Mouse (Mus musculus) intestine, postnatal 0 days (tissue): ENCODE data around the gene Zcchc14. TPM values are rescaled to one million over a fixed set of nuclear protein-coding genes. Genes with fewer than 3 reads are reported as not detected.

Experiments used
- ATAC-seq: fragments of 200-750 bp; cut with Nextera tagmentation; 2 replicates; pipeline ENCODE4 v1.8.0; 2017; ENCODE audit warnings: mild to moderate bottlenecking, moderate TSS enrichment, moderate library complexity
- H3K27ac ChIP-seq: fragments of 300-500 bp; sonication (generic); 2 replicates; pipeline ENCODE4 v1.5.1; 2014; ENCODE audit warnings: mild to moderate bottlenecking, low read depth, low read length, moderate library complexity
- H3K27me3 ChIP-seq: fragments of 300-500 bp; sonication (generic); replicated peaks from 2 replicates; pipeline ENCODE4 v1.6.1; 2014; ENCODE audit warnings: low read length, mixed read lengths; ENCODE audit not compliant: control insufficient read depth, insufficient read depth
- H3K36me3 ChIP-seq: fragments of 300-500 bp; sonication (generic); 2 replicates; pipeline ENCODE4 v1.6.1; 2014; ENCODE audit warnings: mild to moderate bottlenecking, moderate library complexity; ENCODE audit not compliant: control insufficient read depth, insufficient read depth
- H3K4me1 ChIP-seq: fragments of 300-500 bp; sonication (generic); replicated peaks from 2 replicates; pipeline ENCODE4 v1.6.1; 2014; ENCODE audit warnings: antibody characterized with exemption, low read length, mixed read lengths; ENCODE audit not compliant: control insufficient read depth, insufficient read depth
- H3K4me2 ChIP-seq: fragments of 300-500 bp; sonication (generic); replicated peaks from 2 replicates; pipeline ENCODE4 v1.6.1; 2014; ENCODE audit warnings: low read depth, mild to moderate bottlenecking, moderate library complexity
- H3K4me3 ChIP-seq: fragments of 300-500 bp; sonication (generic); 2 replicates; pipeline ENCODE4 v1.5.1; 2014; ENCODE audit warnings: low read depth, low read length
- H3K9ac ChIP-seq: fragments of 300-500 bp; sonication (generic); 2 replicates; pipeline ENCODE4 v1.6.1; 2014; ENCODE audit warnings: mild to moderate bottlenecking, low read depth, low read length
- H3K9me3 ChIP-seq: fragments of 300-500 bp; sonication (generic); 2 replicates; pipeline ENCODE4 v1.6.1; 2016; ENCODE audit warnings: mixed run types; ENCODE audit not compliant: control insufficient read depth
- CTCF ChIP-seq: sonication (generic); IDR thresholded peaks from 2 replicates; pipeline ENCODE4 v1.5.1; 2016; ENCODE audit warnings: low read depth, mild to moderate bottlenecking, control low read depth, antibody characterized with exemption, moderate library complexity
- WGBS: fragments of 180-500 bp; shearing (Covaris S2); extraction: QIAGEN DNeasy Blood & Tissue Kit; methylation state at CpG from one replicate; pipeline ENCODE4 v1.1.7; 2014; 5-methylcytosine and 5-hydroxymethylcytosine counted together
- polyA plus RNA-seq: library from polyadenylated mRNA; unstranded; fragments of >200 nt; fragmentation: Nextera tagmentation; extraction: Ambion mirVana; gene quantifications from 2 replicates; pipeline ENCODE4 v1.2.1, GENCODE M21; 2015

Gene Zcchc14
- polyA plus RNA-seq, 1 experiment from 2014 or later: 6.9 TPM

GRCm38 (mm10) chr8:121577751-121578675, 74.7 kb downstream of the Zcchc14 start:
- peak overlapping the region; percentile 74 for H3K27ac ChIP-seq
- no peak for TF ChIP-seq CTCF
- no peaks in the 10 kb centered on the region for H3K9me3 ChIP-seq
- WGBS: 1% methylated on average over 42 of the region's 44 CpGs
- no peaks in the 10 kb centered on the region for H3K27me3 ChIP-seq
- H3K4me1 ChIP-seq: peaks cover 4% of the 10 kb centered on the region
- H3K36me3 ChIP-seq: no peaks in the 10 kb centered on the region
- peak overlapping the region; percentile 78 for H3K4me3 ChIP-seq
- ATAC-seq: no peak; the same call in 1 of the 2 replicates
- peak overlapping the region; percentile 43 for H3K9ac ChIP-seq
- peak overlapping the region; percentile 87 for H3K4me2 ChIP-seq

GRCm38 (mm10) chr8:121575661-121576060, 77.0 kb downstream of the Zcchc14 start:
- no peak for ATAC-seq
- WGBS: 66% methylated on average over 3 of the region's 3 CpGs
- no peak overlapping the region for H3K27ac ChIP-seq

GRCm38 (mm10) chr8:121573275-121573674, 79.4 kb downstream of the Zcchc14 start:
- H3K27me3 ChIP-seq: no peaks in the 10 kb centered on the region
- TF ChIP-seq CTCF: no peak
- H3K4me2 ChIP-seq: no peak overlapping the region
- no peak overlapping the region for H3K4me3 ChIP-seq
- WGBS: 31% methylated on average over 3 of the region's 3 CpGs
- H3K4me1 ChIP-seq: no peaks in the 10 kb centered on the region; the same call in 1 of the 2 replicates
- no peaks in the 10 kb centered on the region for H3K36me3 ChIP-seq
- no peak overlapping the region for H3K27ac ChIP-seq
- H3K9me3 ChIP-seq: no peaks in the 10 kb centered on the region
- ATAC-seq: peak; percentile 74
- H3K9ac ChIP-seq: no peak overlapping the region

More at GRCm38 (mm10) chr8:121575661-121576060, 77.0 kb downstream of the Zcchc14 start:
- no peak for TF ChIP-seq CTCF
- no peak overlapping the region for H3K4me3 ChIP-seq
- H3K4me1 ChIP-seq: peaks cover 2% of the 10 kb centered on the region
- no peaks in the 10 kb centered on the region for H3K27me3 ChIP-seq
- H3K9me3 ChIP-seq: no peaks in the 10 kb centered on the region
- H3K9ac ChIP-seq: no peak overlapping the region
- no peak overlapping the region for H3K4me2 ChIP-seq
- no peaks in the 10 kb centered on the region for H3K36me3 ChIP-seq

- Histone ChIP-seq H3K9ac (no peak overlapping the region), H3K4me1 (no peaks in the 10 kb centered on the region), H3K27me3 (no peaks in the 10 kb centered on the region), H3K4me3 (no peak overlapping the region), H3K4me2 (no peak overlapping the region), H3K27ac (no peak overlapping the region), H3K9me3 (no peaks in the 10 kb centered on the region), H3K36me3 (no peaks in the 10 kb centered on the region)
- 78% methylated on average over 7 of the region's 7 CpGs for WGBS
- ATAC-seq: no peak
- no peak for TF ChIP-seq CTCF
Observed at GRCm38 (mm10) chr8:121572121-121572520, 80.6 kb downstream of the Zcchc14 start.

- ATAC-seq: no peak
- 76% methylated on average over 17 of the region's 17 CpGs for WGBS
- H3K4me3 ChIP-seq: no peak overlapping the region
- 0 out of 2 replicates have a peak, but pooled peaks cover 6% of the 10 kb centered on the region for H3K36me3 ChIP-seq
- no peak overlapping the region for H3K9ac ChIP-seq
- no peaks in the 10 kb centered on the region for H3K4me1 ChIP-seq
- no peak overlapping the region for H3K27ac ChIP-seq
- H3K27me3 ChIP-seq: no peaks in the 10 kb centered on the region
- no peaks in the 10 kb centered on the region for H3K9me3 ChIP-seq
- H3K4me2 ChIP-seq: no peak overlapping the region
- TF ChIP-seq CTCF: no peak
Observed at GRCm38 (mm10) chr8:121570801-121571200, 81.9 kb downstream of the Zcchc14 start.

- Histone ChIP-seq H3K4me2 (no peak overlapping the region), H3K9ac (no peak overlapping the region), H3K4me3 (no peak overlapping the region), H3K36me3 (peaks cover 6% of the 10 kb centered on the region; the same call in 1 of the 2 replicates), H3K27me3 (no peaks in the 10 kb centered on the region), H3K27ac (no peak overlapping the region), H3K4me1 (no peaks in the 10 kb centered on the region), H3K9me3 (no peaks in the 10 kb centered on the region)
- 75% methylated on average over 21 of the region's 21 CpGs for WGBS
- no peak for TF ChIP-seq CTCF
- no peak for ATAC-seq
Observed at GRCm38 (mm10) chr8:121570335-121570734, 82.4 kb downstream of the Zcchc14 start.
